Mouse (Mus musculus): ENCODE results near the gene Endod1. TPM values are rescaled to one million over a fixed set of nuclear protein-coding genes. Genes with fewer than 3 reads are reported as not detected.

Endod1 gene
- polyA plus RNA-seq (2012; ENCODE audit: low replicate concordance): 68.0 and 167 TPM in 2 replicates

DNA sequence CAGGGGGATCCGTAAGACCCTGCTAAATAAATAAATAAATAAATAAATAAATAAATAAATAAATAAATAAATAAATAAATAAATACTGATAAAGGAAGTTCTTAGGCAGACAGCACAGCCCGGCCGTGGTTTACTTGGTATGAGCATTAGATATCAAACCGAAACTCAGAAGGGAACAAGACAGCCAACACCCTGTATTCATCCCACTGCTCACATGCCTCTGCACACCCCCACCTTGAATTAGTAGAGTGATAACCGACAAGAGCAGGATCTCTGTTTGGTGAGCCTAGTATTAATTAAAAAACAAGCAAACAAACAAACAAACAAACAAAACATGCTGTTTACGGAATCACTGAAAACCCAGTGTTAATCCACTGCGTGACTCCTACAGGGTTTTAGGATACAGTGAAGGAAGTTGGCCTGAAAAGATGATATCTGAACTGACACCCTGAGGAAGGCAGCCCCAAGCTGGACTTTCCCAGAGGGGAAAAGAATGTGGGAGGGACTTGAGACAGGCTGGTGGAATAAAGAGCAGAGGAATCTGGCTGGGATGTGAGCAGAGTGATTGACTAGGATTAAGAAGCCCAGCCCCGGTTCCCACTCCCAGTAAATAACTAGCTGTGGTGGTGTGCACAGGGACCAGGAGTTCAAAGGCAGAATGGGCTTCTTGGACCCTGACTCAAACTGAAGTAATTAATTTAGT is at the start of gene Endod1:
Gene Endod1, minus strand, starts transcription at position 155 of the 703 bp plus-strand sequence.

Other genes with a start within 250 kb of the Endod1 start
- 8.7 and 36.1 TPM in 2 replicates for gene Sesn3, start 106.4 kb downstream of the Endod1 start, polyA plus RNA-seq (2012; ENCODE audit: low replicate concordance)
- not detected in 2 replicates for gene Kdm4d, start 119.0 kb upstream of the Endod1 start, polyA plus RNA-seq (2012; ENCODE audit: low replicate concordance)
- gene Cwc15, start 119.1 kb upstream of the Endod1 start, polyA plus RNA-seq (2012; ENCODE audit: low replicate concordance): 6.7 and 7.7 TPM in 2 replicates

Data from leukemia stem cell, adult 10-12 weeks (primary cell).